Mouse (Mus musculus) frontal cortex, adult (tissue): Measurements from ENCODE around the gene Spc24.

Source experiments
- ATAC-seq: cut with Nextera tagmentation; 2 replicates; pipeline ENCODE4 v1.9.2; 2017; ENCODE audit warnings: mild to moderate bottlenecking, moderate library complexity, mixed read lengths; ENCODE audit not compliant: low TSS enrichment

Spc24 gene

DNA sequence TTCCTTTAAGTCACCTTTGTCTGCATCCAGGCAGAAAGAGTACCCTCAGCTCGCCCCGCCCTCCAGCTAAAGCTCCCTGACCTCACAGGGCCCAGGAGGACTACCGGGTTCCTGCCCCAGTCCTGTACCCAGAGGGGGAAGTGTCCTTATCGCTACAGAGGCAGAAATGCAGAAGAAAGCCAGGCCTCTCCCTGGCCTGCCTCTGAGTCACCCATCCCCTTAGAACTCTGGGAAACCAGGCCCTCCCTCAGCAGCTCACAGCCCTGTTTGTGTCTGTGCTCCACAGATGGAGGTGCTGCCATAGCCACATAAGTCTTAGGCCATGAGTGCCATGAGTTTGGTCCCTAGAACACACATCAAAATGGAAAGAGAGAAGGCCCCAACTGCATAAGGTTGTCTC, 44.8 kb downstream of the Spc24 start:
- peak; percentile 62; the same call in 1 of the 2 replicates for ATAC-seq

DNA sequence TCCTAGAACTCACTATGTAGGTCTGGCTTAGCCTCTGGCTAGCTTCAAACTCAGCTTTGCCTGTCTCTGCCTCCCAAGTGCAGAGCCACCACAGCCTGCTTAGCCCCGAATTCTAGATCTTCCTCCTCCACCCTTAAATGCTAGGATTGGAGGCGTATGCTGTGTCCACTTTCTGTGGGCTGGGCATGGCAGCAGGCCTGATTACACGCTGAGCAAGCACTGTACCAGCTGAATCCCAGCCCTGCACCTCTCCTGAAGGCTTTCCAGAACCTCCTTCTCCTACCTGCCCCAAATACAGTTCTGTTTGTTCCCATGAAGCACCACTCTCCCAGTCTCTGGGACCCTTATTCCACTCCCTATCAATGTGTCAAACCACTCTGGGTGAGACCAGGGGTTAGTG, 50.8 kb downstream of the Spc24 start:
- ATAC-seq: peak; percentile 89; the same call in 1 of the 2 replicates

DNA sequence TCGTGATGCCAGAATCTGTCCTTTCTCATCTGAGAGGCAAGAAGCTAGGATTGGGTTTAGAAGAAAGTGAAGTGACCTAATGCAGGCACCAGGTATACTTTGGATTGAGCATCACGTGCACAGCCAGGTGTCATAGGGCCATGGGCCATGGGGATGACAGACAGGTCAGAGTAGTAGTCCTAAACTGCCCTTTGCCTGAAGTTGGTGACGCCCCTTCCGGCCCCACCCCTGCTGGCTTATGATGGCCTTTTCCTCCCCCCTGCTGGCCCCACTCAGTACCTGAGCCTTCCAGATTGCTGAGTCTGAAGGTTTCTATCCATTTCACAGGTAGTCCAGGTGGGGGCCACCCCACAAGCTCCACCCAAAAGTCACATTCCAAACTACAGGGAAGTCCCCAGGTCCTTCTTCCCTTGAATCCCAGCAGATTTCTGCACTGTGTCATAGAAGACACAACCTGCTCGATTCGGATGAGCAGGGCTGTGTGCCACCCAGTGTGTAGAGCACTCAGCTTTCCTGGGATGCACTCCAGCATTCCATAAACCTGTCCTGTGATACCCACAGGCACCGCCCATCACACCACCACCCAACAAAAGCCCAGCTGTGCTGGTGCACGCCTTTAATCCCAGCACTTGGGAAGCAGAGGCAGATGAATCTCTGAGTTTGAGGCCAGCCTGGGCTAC, 53.4 kb downstream of the Spc24 start:
- no peak for ATAC-seq

DNA sequence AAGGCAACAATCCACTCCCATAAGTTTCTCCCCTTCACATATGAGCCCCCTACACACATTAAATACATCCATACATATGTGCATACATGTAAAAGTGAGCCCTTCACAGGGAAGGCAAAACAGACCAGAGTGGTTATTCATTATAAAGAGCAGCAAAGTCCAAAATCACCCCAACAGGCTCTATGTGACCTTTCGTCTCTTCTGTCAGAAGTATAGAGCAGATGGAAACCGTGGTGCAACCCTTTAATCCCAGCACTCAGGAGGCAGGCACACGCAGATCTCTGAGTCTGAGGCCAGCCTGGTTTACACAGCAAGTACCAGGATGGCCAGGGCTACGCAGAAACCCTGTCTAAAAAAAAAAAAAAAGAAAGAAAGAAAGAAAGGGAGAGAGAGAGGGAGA, 54.0 kb downstream of the Spc24 start:
- ATAC-seq: no peak
